Mouse (Mus musculus): ENCODE measurements around the gene Ptprd.
"Not testable (repeated sequence)": the region's sequence is repeated elsewhere in the genome, so short reads cannot be mapped to it uniquely, and the experiment has no call there.

The Ptprd gene

DNA sequence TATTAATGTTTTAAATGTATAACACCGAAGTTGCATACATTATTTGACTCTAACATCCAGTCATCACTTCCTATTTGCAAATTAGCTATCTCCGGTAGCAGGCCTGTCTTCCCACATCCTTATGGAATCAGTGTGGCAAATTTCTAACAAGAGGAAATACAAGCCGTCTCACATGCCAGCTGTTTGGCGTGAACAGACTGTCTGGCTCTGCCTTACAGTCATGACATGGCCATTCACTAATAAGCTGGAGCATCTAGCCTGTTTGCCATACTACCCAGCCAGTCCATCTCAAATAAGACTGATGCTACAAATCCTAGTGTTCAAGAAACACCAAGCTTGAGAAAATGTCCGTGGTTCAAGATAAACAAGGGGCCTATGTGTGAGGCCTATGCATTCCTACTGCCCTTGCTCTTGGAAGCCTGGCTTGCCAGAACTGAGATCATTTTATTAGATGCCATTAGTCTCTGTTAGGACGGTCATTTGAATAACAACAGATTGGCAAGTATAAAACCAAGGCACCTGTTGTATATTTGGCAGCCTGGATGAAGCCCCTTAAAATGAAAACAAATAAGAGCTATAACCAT lies 1773.2 kb downstream of the Ptprd start:
- no peak for DNase-seq

DNA sequence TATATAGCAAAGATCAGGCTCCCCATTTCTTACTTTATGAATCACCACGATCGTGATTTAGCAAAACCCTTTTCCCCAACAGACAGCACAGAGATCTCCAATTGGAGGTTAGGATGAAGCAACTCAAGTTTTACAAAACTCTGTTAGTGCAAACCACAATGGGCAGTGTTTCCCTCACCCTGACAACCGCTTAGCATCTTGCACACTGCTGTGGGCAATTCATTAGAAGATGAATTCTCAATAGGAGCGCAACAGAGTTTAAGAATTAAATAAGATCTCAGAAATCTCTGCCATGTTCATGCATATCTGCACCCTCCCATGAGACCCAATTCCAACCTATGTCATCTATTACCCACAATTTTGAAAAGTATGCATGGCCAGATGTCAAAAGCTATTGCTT lies 1773.7 kb downstream of the Ptprd start:
- no peak for DNase-seq

DNA sequence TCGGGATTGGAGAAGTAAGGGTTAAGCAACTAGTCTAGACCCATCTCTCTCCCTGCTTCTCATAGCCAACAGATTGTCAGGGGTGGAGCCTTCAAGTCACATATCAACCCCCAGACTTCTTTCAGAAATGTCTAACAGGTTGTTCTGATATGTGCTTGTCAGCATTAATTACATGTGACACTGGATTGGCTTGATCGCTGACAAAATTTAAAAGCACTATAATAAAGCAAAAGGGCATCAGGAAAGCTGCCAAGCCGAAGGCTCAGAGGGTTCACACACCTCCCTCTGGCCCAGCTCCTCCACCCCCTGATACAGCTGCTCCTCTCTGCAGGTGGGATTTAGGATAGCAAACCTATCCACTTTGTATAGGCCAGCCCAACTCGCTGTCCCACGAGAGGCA lies 1775.8 kb downstream of the Ptprd start:
- no peak for DNase-seq

DNA sequence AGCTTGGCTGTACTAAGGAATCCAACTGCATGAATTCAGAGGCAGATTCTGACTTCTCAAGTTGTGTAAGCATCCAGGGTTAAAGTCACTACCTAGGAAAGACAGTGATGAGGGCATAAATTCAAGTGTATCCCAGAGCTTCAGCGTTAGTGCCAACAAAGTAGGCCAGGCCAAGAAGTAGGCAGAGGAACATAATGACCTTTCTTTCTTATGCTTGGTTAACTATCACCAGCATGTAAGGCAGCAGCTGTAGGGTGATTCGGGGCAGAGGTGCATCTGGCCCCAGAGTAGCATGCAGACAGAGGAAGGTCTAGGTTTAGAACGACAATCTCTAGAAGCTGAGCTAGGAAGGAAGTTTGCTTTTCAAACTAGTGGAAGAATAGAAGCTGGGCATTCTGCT lies 1782.0 kb downstream of the Ptprd start:
- no peak for DNase-seq

DNA sequence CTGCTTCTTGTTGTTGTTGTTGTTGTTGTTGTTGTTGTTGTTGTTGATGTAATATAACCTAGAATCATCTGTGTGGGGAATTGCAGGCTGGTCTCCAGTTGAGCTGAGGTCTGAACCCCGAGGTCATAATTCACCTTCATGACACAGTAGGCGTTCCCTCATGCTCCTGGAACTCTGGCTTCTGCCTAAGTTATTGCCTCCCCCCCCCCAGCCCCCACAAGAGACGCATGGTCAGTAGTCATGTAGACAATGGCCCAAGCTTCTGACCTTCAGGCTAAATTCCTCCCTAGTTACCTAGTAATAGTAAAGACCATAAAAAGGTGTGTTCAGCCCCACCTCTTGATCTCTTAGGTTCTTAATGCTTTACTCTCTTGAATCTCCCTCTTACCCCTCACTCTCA lies 1784.7 kb downstream of the Ptprd start:
- DNase-seq, result not testable (repeated sequence)

DNA sequence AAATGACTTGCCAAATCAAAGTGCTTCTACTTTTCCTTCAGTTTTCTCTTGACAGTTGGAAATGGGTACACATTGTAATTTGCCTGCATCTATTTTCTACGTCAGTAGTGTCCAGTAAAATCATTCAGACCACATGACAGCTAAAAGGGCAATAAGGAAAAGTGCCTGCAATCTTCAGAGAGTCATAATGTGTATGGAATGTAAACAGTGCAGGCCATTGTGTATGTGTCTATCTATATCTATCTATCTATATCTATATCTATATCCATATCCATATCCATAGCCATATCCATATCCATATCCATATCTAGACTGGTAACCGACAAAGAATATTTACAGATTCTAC lies 1786.6 kb downstream of the Ptprd start:
- no peak for DNase-seq

DNA sequence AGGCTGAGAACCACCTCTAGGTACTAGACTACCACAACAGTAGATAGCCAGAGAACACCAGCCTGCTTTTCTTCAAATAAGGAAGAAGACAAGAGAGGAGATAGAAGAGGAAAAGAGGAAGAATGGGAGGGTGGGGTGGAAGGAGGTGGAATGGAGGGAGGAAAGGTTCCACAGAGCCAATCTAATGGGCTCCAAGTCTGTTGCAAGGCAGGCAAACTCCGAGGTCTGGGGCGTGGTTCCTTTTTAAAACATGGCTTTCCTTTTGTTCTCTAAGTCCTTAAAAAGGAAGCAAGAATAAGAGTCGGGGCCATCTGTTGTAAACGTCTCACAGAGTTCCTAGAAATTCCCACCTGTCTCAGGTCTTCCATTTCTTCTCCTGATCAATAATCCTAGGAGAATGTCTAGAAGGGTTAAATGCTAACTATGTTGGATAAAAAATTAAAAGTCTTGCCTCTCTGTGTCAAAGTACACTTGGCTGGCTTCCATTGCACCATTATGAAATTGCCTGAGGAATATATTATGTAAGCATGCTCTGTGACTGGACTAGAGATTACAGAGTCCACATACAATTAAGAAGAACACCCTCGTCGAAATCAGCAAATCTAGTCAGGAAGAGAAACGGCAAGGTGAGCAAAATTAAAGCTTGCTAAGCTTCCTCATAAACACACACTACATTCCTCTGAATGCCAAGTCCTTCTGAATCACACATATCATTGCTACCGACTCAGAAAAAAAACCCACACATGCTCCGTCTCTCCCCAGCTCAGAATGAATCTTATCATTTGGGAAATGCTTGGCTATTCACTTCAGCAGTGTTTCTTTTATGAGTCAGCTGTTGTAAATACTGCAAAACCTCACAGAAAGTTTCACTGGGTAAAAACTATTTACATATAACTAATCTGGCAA lies 1787.2 kb downstream of the Ptprd start:
- DNase-seq, result no peak

DNA sequence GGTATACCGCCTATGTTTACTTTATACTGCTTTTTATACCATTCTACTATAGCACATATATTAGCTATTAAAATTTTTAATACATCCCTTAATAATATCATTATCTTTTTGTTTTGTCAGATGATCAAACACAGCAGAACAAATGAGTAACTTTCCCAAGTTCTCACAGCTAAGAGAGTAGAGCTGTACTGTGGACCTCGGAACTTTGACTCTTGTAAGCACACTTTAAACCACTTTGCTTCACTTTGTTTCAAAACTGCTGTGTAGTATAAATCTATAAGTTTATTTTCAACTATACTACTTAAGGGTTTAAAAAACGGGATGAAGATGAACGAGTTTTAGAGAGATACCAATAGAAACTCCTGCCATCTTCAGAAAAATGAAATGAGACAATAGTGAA lies 1789.6 kb downstream of the Ptprd start:
- DNase-seq, result no peak

DNA sequence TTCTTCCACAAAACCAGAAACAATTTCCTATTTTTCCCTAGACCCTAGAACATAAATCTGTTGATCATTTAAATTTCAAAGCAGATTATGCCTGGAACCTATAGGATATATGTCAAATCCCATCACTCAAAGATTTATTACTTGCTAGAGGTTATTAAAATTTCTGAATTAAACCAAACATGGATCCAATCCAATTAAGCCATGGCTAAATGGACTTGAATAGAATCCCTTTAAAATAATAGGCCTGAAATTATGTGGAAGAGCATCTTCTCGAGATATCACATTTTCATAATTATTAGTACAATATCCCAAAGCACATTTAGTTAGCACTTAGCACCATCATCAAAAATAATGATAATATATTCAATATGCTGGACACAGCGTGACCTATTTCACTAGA lies 1792.1 kb downstream of the Ptprd start:
- no peak for DNase-seq

DNA sequence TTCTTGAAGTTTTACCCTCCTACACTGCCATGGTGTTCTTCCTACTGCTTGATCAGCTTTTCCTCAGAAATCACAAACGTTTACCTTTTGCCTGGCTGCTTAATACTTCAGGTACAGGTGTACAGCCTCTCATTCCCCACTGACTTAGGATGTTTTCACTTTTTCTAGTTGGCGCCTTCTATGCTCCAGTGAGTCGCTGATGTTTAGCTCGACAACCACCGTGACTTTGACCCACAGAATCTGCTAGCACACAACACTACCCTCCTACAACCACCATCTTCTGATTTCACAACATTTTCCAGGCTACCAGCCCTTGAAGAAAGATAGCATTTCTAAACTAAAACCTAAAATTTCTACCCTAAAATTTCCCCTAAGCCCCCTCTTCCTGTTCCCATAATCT lies 1794.1 kb downstream of the Ptprd start:
- DNase-seq, result no peak

DNA sequence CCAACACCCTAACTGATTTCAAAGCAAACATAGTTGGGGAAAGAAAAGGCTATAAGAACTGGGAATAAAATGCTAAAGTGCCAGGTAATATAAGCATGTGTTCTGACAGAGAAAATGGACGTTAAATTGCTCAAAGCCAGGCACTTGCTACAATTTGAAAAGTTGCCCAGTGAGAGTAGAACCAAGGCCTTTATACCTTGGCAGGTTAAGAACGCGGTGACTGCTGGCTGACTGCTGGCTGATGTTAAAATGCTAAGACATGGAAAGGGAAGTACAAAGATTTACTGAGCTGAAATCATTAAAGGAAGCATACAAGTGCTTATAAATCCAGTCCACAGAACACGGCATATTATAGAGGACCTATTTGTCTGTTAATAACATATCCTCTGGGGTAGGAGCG lies 1796.1 kb downstream of the Ptprd start:
- no peak for DNase-seq

DNA sequence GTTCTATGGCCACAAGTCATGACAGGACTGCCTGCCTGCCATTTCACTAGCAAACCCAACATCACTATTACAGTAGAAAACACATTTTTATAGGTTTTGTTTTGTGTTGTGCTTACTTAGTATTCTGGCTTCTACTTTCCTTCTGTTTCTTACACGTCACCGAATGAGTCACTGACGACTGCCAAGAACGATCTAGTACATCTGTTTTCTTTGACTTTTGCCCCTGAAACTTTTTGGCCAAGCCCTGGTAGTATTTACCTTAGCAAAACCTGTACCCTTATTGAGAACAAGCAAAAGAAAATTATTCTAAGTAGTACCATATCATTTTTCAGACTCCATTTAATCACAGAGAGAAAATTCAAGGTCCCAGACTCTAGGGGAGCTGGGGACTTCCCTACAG lies 1797.2 kb downstream of the Ptprd start:
- no peak for DNase-seq

DNA sequence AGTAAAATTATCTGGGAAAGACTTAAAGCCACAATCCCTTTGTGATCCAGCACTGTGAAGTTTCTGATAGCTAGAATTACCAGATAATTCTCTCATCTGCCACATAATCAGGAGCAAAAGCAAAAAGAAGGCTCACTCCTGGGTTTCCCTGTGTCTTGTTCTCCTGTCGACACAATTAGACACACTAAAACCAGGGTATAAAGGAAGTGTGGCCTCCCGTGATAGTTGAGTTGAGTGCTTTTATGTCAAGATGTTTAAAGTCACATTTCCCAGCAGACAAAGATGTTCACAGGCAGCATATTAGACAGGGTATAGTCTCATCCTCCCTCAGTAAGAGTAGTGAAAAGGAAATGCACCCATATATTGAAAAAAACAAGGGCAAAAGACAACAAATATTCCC lies 1801.7 kb downstream of the Ptprd start:
- no peak for DNase-seq

DNA sequence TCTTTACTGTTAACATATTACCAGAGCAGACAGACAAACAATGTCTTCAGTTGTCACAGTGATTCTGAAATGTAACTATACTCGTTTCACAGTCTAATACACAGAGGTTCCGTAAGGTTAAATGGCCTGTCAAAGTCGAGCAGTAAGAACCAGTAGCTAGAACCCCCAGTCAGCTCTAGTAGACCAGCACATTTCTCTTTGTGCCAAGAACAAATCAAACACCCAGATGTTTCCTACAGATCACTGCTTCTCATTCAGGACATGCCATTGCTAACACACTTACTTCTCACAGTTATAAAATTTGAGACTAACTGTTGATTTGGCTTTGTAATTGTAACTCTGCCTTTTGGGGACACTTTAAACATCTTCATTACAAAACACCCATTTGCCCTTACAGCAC lies 1802.6 kb downstream of the Ptprd start:
- DNase-seq, result no peak

DNA sequence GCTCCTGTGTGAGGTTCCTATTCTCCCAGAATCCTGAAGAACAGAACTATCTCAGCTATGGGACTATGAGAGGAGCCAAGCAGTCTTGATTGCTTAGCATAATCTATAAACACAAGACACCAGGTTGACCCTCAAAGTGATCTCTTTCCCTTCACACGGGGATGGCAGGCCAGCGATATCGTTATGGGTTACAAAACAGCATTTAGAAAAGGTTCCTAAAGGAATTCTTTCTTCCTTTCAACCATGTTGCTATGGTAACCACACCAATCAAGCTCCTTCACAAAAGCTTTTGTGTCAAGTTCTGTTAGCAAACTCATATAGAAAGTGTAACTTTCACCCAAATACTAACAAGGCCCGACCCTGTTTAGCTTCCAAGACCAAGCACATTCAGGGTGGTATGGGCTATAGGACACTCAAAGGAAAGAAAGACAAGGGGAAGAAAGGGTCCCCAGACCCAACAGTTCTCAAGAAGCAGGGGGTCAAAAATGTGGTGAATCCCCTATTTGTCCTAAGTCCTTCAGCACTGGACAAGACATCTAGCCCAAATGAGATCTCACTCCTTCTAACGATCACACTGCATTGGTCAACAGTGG lies 1805.8 kb downstream of the Ptprd start:
- DNase-seq, result no peak

DNA sequence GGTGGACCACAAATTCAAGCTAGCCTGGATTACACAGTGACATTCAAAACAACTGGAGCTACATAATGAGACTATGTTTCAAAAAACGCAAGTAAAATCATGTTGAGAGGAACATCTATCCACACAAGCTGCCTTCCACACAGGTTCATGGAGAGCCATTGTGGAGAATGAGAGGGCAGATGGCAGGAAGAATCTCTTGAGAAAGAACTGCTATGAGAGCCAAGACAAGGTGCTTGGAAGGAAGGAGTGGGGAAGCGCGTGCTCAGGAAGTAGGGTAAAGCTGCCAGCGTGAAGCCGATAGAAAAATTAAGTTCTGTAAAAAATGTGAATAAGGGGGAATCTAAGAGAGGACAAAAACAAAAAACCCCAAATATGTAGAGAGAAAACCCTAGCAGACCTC lies 1808.5 kb downstream of the Ptprd start:
- DNase-seq, result no peak

DNA sequence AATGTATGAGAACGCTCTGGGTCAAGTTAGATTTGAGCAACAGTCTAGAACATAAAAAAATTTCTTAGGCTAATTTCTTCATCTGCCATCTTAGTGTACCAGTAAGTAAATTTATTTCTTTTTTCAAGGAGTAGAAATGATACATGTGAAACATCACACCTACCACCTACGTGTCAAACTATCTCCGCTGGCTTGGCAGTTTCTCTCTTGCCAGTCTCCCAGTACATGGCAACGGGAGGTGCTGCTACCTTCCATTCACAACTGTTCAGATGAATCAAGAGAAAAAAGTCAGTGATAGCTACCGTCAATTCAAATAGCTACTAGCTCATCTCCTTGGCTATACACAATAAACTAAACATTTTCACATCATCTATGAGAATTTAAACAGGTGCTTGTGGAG lies 1823.9 kb downstream of the Ptprd start:
- no peak for DNase-seq

DNA sequence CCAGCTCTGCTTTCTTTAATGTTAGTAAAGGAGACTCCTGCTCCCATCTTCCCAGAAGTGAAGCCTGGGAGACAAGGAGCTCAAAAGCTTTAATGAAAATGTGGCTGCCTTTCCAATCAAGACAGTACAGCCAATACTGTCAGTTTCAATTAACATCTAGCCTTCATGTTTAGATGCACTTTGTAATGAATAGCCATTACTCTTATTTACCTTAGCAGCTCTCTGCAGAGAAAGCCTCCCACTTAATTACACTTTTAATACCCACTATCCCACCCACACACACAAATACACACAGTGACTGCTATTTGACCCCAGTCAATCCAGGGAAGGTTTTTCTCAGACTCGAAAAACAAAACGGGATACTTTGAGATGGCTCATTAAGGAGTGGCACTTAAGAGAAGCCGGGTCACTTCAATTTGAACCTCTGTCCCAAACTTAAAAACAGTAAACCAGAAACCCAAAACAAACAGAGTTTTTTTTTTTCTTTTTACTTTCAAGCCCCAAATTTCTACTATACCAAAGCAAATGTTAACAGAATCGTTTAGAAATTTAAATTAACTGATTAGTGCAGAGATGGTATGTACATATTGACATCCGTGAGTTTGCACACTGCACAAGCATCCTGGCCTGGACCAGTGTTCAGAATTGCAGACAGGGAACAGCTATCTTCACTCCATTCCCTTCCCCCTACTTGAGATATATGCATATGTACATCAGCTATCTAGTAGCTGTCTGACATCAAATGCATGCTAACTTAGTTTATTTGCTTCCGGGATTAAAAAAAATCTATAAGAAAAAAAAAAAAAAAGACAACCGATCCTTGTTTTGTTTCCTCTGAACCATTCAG lies 1824.6 kb downstream of the Ptprd start:
- DNase-seq, result no peak

DNA sequence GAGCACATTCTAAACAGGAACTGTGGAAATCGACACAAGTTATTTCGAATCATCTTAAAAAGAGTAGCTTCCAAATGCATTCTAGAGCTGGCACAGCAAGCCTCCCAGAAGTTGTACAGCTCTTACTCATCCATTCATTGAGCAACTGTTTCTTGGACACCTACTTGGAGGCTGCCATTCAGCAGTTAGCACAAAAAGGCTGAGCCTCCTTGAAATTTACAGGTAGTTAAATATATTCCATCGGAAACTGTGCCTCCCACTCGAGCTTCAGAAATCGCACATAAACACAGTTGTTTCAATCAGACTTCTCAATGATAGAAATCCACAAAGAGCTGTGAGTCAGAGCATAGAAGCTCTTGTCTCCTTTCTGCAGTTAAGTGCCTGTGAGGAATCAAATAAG lies 1825.9 kb downstream of the Ptprd start:
- DNase-seq, result no peak

DNA sequence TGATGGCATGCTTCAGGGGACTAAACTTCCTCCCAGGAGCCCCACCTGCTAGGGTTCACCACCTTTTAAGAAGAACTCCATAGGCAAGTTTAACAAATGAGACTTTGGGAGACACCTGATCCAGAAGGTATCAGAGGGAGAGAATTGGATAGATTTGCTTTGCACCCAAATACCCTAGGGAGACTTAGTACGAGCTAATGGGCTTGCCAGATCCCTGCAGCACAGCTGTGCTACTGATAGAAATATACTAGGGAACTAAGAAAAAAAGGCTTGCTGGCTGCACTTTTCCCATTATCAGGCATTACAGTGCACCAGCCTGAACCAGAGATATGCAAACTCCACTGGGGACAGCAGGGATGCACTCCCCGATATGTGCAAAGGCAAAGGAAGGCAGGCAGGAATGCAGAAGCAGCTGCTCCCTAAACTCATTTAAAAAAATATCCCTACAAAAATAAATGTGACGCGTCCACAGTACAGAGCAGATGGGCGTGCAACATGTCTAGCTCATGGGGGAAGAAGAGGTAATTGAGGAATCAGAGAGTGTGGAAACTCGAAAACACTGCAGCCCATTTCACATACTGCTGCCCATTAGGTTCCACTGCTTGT lies 1831.3 kb downstream of the Ptprd start:
- DNase-seq, result no peak

DNA sequence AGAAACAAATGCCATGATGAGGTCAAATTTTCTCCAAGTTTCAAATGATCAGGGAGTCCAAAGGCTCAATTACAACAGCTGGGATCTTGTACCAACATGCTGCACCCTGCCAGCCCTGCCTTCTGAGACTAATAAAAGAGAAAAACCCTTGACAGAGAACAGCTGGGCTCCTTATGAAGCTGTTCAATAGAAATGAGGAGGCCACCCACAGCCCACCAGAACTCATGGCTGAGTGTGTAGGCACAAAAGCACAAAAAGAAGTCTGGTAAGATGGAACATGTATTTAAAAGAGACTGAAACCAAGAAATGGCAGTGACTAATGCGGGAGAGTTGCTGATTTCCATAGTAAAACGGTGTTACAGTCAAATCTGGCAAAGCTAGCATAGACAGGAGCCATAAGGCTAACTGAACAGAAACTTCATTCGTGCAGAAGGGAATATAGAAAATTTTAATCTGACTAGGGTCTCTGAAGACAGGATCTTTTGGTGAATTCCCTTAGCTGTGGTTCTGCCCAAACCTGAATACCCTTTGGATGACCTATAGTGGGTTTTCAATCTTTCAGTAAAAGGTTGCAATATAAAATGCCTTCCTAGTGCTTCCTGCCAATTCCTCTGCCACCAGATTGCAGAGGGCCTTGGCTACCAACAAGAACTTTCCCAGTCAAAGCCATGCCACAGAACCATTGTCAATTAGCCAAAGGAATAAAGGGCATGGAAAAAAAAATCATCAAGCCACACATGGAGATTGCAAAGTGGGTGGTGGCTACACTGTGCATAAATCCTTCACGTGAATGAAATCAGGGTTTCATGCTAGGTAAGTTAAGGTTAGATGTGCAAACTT lies 1841.5 kb downstream of the Ptprd start:
- DNase-seq, result no peak

DNA sequence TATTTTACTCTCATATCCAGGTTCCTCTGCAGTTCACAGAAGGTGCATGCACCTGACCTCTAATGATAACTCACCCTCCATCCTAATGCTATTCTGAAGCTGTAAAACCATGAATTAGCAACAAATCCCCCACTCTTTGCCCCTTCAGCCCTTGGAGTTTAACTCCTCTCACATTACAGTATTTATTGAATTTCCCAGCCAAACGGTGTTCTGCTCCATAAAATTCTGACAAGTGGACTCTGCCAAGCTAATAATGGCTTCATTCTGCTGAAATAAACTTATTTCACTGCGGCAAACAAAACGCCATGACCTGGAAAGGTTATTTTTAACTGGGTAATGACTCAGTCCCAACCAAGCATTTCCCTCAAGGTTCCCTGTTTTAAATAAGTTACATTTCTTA lies 1842.7 kb downstream of the Ptprd start:
- DNase-seq, result no peak
